Mouse (Mus musculus): ENCODE data around the gene Clec4f. TPM values are rescaled to one million over a fixed set of nuclear protein-coding genes. Genes with fewer than 3 reads are reported as not detected.

The Clec4f gene
- polyA plus RNA-seq, 1 experiment = not detected

DNA sequence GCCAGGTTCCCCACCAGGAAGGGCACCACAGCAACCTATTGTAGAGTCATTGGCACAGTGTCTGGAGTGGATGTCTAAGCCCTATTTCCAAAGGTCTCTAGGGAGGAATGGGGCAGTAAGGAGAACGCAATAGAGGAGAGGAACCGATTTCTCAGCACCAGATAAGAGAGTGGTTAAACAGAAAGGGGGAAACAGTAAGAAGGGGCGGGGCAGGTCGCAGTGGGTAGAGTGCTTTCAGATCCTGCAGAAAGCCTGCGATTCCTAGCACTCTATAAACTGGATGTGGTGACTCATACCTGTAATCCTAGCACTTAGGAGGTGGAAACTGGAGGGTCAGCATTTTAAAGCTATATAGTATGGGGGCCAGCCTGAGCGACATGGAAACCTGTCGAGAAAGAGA lies 40.7 kb upstream of the Clec4f start:
- TF ChIP-seq POLR2A (IDR thresholded peaks at IDR 0.05; ENCODE audit: insufficient read depth, low read depth, low read length) (no peak), CTCF (IDR thresholded peaks at IDR 0.05; ENCODE audit: insufficient read depth, low read depth, low read length) (no peak)
- 2% methylated on average over 7 of the region's 7 CpGs for WGBS
- no peaks in the 10 kb centered on the region for H3K4me1 ChIP-seq (ENCODE audit: control insufficient read depth, insufficient read depth, low read length)
- no peak overlapping the region for H3K27ac ChIP-seq (ENCODE audit: insufficient read depth, low read depth, low read length)
- no peak overlapping the region for H3K4me3 ChIP-seq (ENCODE audit: insufficient read depth, low read depth, low read length)

DNA sequence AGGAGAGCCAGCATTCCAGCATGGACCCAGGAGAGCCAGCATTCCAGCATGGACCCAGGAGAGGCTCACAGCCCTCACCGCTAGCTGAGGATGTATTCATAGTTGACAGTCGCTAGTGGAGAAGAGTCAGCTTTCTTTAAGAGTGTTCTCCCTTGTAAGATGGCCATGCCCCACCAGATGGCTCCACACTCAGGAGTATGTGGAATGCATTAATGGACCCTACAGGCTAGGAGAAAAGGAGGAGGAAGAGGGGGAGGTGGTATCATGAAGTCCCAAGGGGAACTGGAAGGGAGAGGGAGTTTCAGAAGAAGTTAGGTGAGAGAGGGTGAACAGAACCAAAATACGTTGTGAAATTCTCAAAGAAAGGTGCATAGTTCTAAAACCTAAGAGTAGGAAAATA lies 39.7 kb upstream of the Clec4f start:
- Histone ChIP-seq H3K4me1 (ENCODE audit: control insufficient read depth, insufficient read depth, low read length) (no peaks in the 10 kb centered on the region), H3K4me3 (ENCODE audit: insufficient read depth, low read depth, low read length) (no peak overlapping the region), H3K27ac (ENCODE audit: insufficient read depth, low read depth, low read length) (no peak overlapping the region)
- 8% methylated on average over 3 of the region's 3 CpGs for WGBS
- TF ChIP-seq CTCF (IDR thresholded peaks at IDR 0.05; ENCODE audit: insufficient read depth, low read depth, low read length) = no peak
- TF ChIP-seq POLR2A (IDR thresholded peaks at IDR 0.05; ENCODE audit: insufficient read depth, low read depth, low read length) = no peak

DNA sequence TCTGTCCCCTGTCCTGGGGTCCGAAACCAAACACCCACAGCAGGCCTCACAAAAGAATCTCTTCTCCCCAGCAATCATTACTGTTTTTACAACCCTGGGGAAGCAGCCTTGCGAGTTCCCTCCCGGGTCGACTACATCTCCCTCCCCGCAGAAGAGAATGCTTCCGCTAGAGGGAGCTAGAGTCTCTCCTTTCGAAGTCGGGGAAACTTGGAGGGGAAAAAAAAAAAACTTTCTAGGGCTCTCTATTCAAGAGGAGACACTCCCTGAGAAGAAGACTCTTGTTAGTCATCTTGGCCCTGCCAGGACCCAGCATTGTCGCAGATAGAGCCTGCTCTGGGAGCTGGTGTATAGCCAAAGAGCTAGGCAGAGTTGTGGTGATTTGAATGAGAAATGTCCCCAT lies 37.8 kb upstream of the Clec4f start:
- TF ChIP-seq POLR2A (IDR thresholded peaks at IDR 0.05; ENCODE audit: insufficient read depth, low read depth, low read length) (no peak), CTCF (IDR thresholded peaks at IDR 0.05; ENCODE audit: insufficient read depth, low read depth, low read length) (peak; percentile 15; the same call in 1 of the 2 replicates)
- Histone ChIP-seq H3K4me1 (ENCODE audit: control insufficient read depth, insufficient read depth, low read length) (no peaks in the 10 kb centered on the region), H3K27ac (ENCODE audit: insufficient read depth, low read depth, low read length) (no peak overlapping the region), H3K4me3 (ENCODE audit: insufficient read depth, low read depth, low read length) (no peak overlapping the region)
- 3% methylated on average over 9 of the region's 9 CpGs for WGBS

DNA sequence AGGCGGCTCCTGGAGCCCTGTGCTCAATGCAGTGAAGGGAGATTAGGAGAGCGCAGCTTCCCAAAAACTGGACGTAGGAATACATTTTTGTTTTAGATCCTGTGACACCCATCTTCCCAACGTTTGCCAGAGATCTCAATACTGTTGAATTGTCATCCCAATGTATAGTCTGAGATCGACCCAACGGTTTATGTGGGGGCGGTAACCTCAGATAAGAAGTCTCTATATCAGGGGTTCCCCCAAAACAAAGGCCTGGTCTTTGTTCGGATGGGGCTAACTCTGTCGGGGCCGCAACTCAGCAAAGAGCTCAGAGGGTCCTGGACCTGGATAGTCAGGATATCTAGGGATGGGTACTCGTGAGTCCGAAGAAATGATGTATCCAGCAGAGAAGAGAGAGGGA lies 37.0 kb upstream of the Clec4f start:
- 3% methylated on average over 12 of the region's 12 CpGs for WGBS
- no peaks in the 10 kb centered on the region for H3K4me1 ChIP-seq (ENCODE audit: control insufficient read depth, insufficient read depth, low read length)
- H3K4me3 ChIP-seq (ENCODE audit: insufficient read depth, low read depth, low read length) = no peak overlapping the region
- no peak overlapping the region for H3K27ac ChIP-seq (ENCODE audit: insufficient read depth, low read depth, low read length)
- no peak for TF ChIP-seq POLR2A (IDR thresholded peaks at IDR 0.05; ENCODE audit: insufficient read depth, low read depth, low read length)
- TF ChIP-seq CTCF (IDR thresholded peaks at IDR 0.05; ENCODE audit: insufficient read depth, low read depth, low read length) = no peak

DNA sequence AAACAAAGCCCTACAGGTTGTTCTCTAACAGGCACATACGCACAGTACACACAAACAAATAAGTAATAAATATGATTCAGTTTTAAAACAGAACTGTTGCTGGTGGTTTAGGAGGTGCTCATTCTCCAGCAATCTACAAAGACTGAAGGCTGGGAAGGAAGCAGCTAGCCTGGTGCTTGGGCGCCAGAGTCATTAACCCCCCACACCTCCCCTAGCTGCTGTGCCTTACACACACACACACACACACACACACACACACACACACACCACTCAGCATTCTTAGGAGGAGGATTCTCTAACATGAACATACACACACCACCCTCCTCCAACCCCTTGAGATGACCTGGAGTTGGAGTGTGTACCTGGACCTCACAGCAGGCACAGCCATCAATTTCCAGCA lies 34.9 kb upstream of the Clec4f start:
- TF ChIP-seq POLR2A (IDR thresholded peaks at IDR 0.05; ENCODE audit: insufficient read depth, low read depth, low read length) (no peak), CTCF (IDR thresholded peaks at IDR 0.05; ENCODE audit: insufficient read depth, low read depth, low read length) (no peak)
- Histone ChIP-seq H3K4me1 (ENCODE audit: control insufficient read depth, insufficient read depth, low read length) (no peaks in the 10 kb centered on the region), H3K4me3 (ENCODE audit: insufficient read depth, low read depth, low read length) (no peak overlapping the region), H3K27ac (ENCODE audit: insufficient read depth, low read depth, low read length) (no peak overlapping the region)
- 63% methylated on average over 2 of the region's 2 CpGs for WGBS

DNA sequence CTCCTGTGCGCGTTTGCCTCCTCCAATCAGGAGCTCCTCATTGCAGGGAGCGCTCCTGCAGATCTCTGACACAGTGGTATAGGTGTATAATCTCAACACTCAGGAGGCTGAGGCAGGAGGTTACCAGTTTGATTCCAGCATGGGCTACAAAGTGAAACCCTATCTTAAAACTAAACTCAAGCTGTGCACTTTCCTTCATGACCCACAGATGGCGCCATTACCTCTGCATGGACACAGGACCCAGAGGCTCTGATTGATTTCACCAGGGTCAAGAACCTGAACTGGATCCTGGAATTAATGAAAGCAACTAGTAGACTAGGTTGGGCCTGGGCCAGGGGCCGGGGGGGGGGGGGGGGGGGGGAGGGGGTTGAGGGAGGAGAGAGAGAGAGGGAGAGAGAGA lies 34.3 kb upstream of the Clec4f start:
- TF ChIP-seq CTCF (IDR thresholded peaks at IDR 0.05; ENCODE audit: insufficient read depth, low read depth, low read length) = no peak
- TF ChIP-seq POLR2A (IDR thresholded peaks at IDR 0.05; ENCODE audit: insufficient read depth, low read depth, low read length) = no peak
- H3K4me1 ChIP-seq (ENCODE audit: control insufficient read depth, insufficient read depth, low read length) = no peaks in the 10 kb centered on the region
- no peak overlapping the region for H3K4me3 ChIP-seq (ENCODE audit: insufficient read depth, low read depth, low read length)
- H3K27ac ChIP-seq (ENCODE audit: insufficient read depth, low read depth, low read length) = no peak overlapping the region
- 18% methylated on average over 4 of the region's 5 CpGs for WGBS

DNA sequence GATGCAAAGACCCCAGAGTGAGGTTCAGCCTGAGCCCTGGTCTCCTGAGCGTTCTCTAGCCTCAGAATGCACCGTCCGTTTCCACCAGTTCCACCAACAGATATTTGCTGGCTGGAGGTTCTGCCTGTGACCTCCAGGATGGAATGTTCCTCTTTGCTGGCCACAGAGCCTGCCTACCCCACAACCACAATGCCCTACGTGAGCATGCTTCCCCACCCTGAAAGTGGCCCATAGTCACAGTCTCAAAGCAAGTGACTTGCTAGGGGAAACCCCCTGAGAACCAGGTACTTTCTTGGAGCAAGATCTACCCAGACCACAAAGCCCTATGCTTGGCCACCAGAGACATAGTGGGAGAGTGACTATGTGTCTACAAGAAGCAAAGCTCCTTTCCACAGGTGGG lies 33.4 kb upstream of the Clec4f start:
- H3K27ac ChIP-seq (ENCODE audit: insufficient read depth, low read depth, low read length) = no peak overlapping the region
- no peaks in the 10 kb centered on the region for H3K4me1 ChIP-seq (ENCODE audit: control insufficient read depth, insufficient read depth, low read length)
- H3K4me3 ChIP-seq (ENCODE audit: insufficient read depth, low read depth, low read length) = no peak overlapping the region
- 91% methylated on average over 4 of the region's 4 CpGs for WGBS
- TF ChIP-seq POLR2A (IDR thresholded peaks at IDR 0.05; ENCODE audit: insufficient read depth, low read depth, low read length) (no peak), CTCF (IDR thresholded peaks at IDR 0.05; ENCODE audit: insufficient read depth, low read depth, low read length) (no peak)

DNA sequence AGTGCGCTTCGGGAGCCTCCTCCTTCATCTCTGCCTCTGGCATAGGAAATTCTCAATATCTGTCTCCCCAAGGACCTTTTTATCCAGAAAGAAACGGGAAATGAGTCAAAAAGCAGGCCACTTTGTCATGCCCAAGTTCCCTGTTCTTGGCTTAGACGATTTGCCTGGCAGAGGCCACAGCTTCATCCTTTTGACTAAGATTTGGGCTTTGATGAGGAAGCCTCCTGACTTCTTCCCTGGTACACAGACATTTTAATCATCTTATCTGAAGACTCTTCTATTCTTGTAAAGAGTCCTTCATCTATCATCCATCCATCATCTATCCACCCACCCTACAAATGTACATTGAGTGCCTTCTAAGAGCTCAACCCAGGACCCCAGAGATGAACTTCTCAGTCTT lies 21.8 kb upstream of the Clec4f start, which contains the start of gene Cd207:
TSS of gene Cd207 (minus strand) at position 101 of the 400 bp plus-strand sequence.
- TF ChIP-seq CTCF (IDR thresholded peaks at IDR 0.05; ENCODE audit: insufficient read depth, low read depth, low read length) (no peak), POLR2A (IDR thresholded peaks at IDR 0.05; ENCODE audit: insufficient read depth, low read depth, low read length) (no peak)
- 77% methylated on average over 4 of the region's 4 CpGs for WGBS
- Histone ChIP-seq H3K27ac (ENCODE audit: insufficient read depth, low read depth, low read length) (no peak within 1 kb of the TSS), H3K4me1 (ENCODE audit: control insufficient read depth, insufficient read depth, low read length) (no peaks in the 10 kb centered on the region), H3K4me3 (ENCODE audit: insufficient read depth, low read depth, low read length) (no peak within 1 kb of the TSS)

DNA sequence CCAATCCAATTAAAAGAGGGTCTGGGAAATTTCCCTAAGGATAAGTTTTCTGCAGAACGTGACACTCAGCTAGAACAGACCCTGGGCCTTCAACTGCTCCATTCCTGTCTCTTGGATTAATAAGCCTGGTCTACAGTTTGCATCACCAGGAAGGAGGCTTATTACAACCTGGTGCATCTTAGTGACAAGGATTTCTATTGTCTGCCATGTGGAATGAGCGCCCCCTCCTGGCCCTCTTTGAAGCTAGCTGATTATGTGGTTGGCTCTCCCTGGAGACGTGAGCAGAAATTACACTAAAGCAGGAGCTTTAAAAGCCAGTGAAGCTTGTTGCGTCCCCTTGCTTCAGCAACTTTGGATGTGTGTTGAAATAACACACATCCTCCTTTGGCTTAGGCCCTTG lies 17.4 kb upstream of the Clec4f start:
- no peaks in the 10 kb centered on the region for H3K4me1 ChIP-seq (ENCODE audit: control insufficient read depth, insufficient read depth, low read length)
- no peak overlapping the region for H3K4me3 ChIP-seq (ENCODE audit: insufficient read depth, low read depth, low read length)
- no peak overlapping the region for H3K27ac ChIP-seq (ENCODE audit: insufficient read depth, low read depth, low read length)
- 13% methylated on average over 4 of the region's 4 CpGs for WGBS
- TF ChIP-seq POLR2A (IDR thresholded peaks at IDR 0.05; ENCODE audit: insufficient read depth, low read depth, low read length) = no peak
- TF ChIP-seq CTCF (IDR thresholded peaks at IDR 0.05; ENCODE audit: insufficient read depth, low read depth, low read length) = no peak

DNA sequence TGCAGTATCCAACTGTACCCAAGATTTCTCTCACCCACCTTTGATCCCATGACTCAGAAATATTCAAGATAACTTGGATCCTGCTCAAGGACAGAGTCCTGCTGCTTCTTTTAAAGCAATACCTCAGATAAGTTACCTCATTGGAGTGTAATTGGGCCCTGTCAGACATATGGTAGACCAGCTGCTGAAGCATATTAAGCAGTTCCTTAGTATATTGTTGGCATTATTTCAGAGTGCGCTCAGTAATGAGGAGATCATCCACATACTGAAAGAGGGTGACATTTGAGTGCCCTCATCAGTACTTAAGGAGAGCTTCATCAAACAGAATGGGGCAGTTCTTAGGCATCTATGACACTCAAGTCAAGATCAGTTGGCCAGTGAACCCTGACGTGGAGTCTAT lies 9.0 kb upstream of the Clec4f start:
- Histone ChIP-seq H3K27ac (ENCODE audit: insufficient read depth, low read depth, low read length) (no peak overlapping the region), H3K4me1 (ENCODE audit: control insufficient read depth, insufficient read depth, low read length) (no peaks in the 10 kb centered on the region), H3K4me3 (ENCODE audit: insufficient read depth, low read depth, low read length) (no peak overlapping the region)
- WGBS = 92% methylated on average over 2 of the region's 2 CpGs
- no peak for TF ChIP-seq CTCF (IDR thresholded peaks at IDR 0.05; ENCODE audit: insufficient read depth, low read depth, low read length)
- no peak for TF ChIP-seq POLR2A (IDR thresholded peaks at IDR 0.05; ENCODE audit: insufficient read depth, low read depth, low read length)

All from olfactory bulb, adult 2 months (tissue).